Comparison of ENCODE assay signal across 10 mouse cellular contexts in genomic region chr17:7079558-7079957, GRCm38 (mm10). TPM values are rescaled to one million over a fixed set of nuclear protein-coding genes. Genes with fewer than 3 reads are reported as not detected.
DNase-seq lines count a peak whose midpoint lies in the region; ATAC-seq and TF ChIP-seq lines count a peak whose summit lies in the region.
"Not testable (repeated sequence)": the region's sequence is repeated elsewhere in the genome, so short reads cannot be mapped to it uniquely, and the experiment has no call there.
"Had no signal": no experiment of that assay in that cellular context is flagged by ENCODE, and none has a peak within 500 bp of the region (broad histone marks: within the 10 kb centered on the region; RNA-seq: fewer than 3 reads in every experiment).

No protein-coding gene starts in this region.

- H3K4me1 ChIP-seq in stomach, postnatal 0 days (replicated peaks; ENCODE audit: control insufficient read depth, insufficient read depth): not testable (repeated sequence)

- TF ChIP-seq CTCF in stomach, postnatal 0 days (IDR thresholded peaks at IDR 0.05; ENCODE audit: low read depth): peak; percentile 55

- H3K9me3 ChIP-seq in stomach, postnatal 0 days (ENCODE audit: control insufficient read depth, low read length): not testable (repeated sequence)

- not testable (repeated sequence) for H3K4me3 ChIP-seq in stomach, postnatal 0 days (ENCODE audit: low read depth, low read length)

- 0 out of 2 replicates have a peak, but pooled peaks have one; percentile 27 for ATAC-seq in monocyte, adult 5-6 weeks (replicated peaks; ENCODE audit: insufficient number of reproducible peaks, low FRiP score, low TSS enrichment, poor library complexity, severe bottlenecking)
- not testable (repeated sequence) for ATAC-seq in stomach, postnatal 0 days (ENCODE audit: low FRiP score, low TSS enrichment)

- intact Hi-C loops in heart, postnatal 14 days (cut with DNase I); left cerebral cortex, postnatal 36 days (cut with DNase I): not testable (repeated sequence)

- H3K27me3 ChIP-seq in stomach, postnatal 0 days (ENCODE audit: control insufficient read depth, insufficient read depth, low read length): not testable (repeated sequence)

- not testable (repeated sequence) for H3K36me3 ChIP-seq in stomach, postnatal 0 days (ENCODE audit: control insufficient read depth, insufficient read depth, low read length)

- peak; percentile 76 to 78 for DNase-seq in B cell, adult 2 months
- DNase-seq in cerebellum, adult 18-20 months: peak; percentile 54 to 59
- DNase-seq in frontal cortex, postnatal 36 days (ENCODE audit: low spot score in 2 of 2): peak; percentile 45 to 72
- peak; percentile 56 to 81 for DNase-seq in heart, postnatal 14 days
- DNase-seq in kidney, postnatal 4 days: peak; percentile 68 to 69
- DNase-seq in left cerebral cortex, postnatal 36 days (ENCODE audit: low spot score in 2 of 2): peak; percentile 26 to 40
- not testable (repeated sequence) for DNase-seq in stomach, postnatal 0 days (ENCODE audit: low spot score)

- not testable (repeated sequence) for TF ChIP-seq EP300 in stomach, postnatal 0 days (optimal IDR thresholded peaks at IDR 0.05)

- not testable (repeated sequence) for H3K4me2 ChIP-seq in stomach, postnatal 0 days (replicated peaks; ENCODE audit: low read depth)

- WGBS in stomach, postnatal 0 days: 0% methylated on average over 1 of the region's 4 CpGs

- not testable (repeated sequence) for H3K9ac ChIP-seq in stomach, postnatal 0 days (ENCODE audit: low read length)

- not testable (repeated sequence) for H3K27ac ChIP-seq in stomach, postnatal 0 days (replicated peaks)

RNA-seq across cellular contexts. Expression of gene Gm1604a, which starts 54.2 kb away (rescaled TPM):
- not detected for total RNA-seq in heart, postnatal 14 days (2021)
- 1 to 10 TPM in 1 of 2 experiments, under 1 TPM in 1; 0.86 to 2.5 TPM for total RNA-seq in left cerebral cortex, postnatal 36 days (2021)
- not detected in 3 replicates for total RNA-seq in monocyte, adult 5-6 weeks (2017)
- polyA plus RNA-seq in stomach, postnatal 0 days (2015; fragmentation: Nextera tagmentation; extraction: Ambion mirVana): not detected in 2 replicates
- polyA plus RNA-seq: embryonic facial prominence, embryonic 14.5 days; hindbrain, embryonic 12.5 days had no signal
